Mouse (Mus musculus) myocyte (in vitro differentiated cells): ENCODE measurements around the gene Rnf157. TPM values are rescaled to one million over a fixed set of nuclear protein-coding genes. Genes with fewer than 3 reads are reported as not detected.

ENCODE experiments used
- H3K27me3 ChIP-seq: one replicate; pipeline ENCODE4 v1.6.1; 2011; ENCODE audit not compliant: control insufficient read depth, insufficient read depth, insufficient read length
- H3K36me3 ChIP-seq: one replicate; pipeline ENCODE4 v1.6.1; 2011; ENCODE audit not compliant: control insufficient read depth, insufficient read depth
- H3K4me2 ChIP-seq: one replicate; pipeline ENCODE4 v1.6.1; 2011; ENCODE audit warnings: low read depth, control low read depth
- H3K4me3 ChIP-seq: one replicate; pipeline ENCODE4 v1.5.1; 2011; ENCODE audit warnings: mild to moderate bottlenecking, control low read depth, moderate library complexity
- H3K79me2 ChIP-seq: one replicate; pipeline ENCODE4 v1.6.1; 2011; ENCODE audit not compliant: control insufficient read depth, insufficient read depth
- H3ac ChIP-seq: one replicate; pipeline ENCODE4 v1.6.1; 2011; ENCODE audit not compliant: control insufficient read depth, insufficient read length
- CEBPB ChIP-seq: IDR thresholded peaks from 2 replicates; pipeline ENCODE4 v1.6.1; 2011; ENCODE audit warnings: mild to moderate bottlenecking, moderate library complexity; ENCODE audit not compliant: poor library complexity, insufficient read depth, severe bottlenecking
- E2F4 ChIP-seq: IDR thresholded peaks from one replicate; pipeline ENCODE4 v1.6.1; 2011; ENCODE audit warnings: mild to moderate bottlenecking, control low read depth, moderate library complexity; ENCODE audit not compliant: insufficient read depth
- MAX ChIP-seq: IDR thresholded peaks from one replicate; pipeline ENCODE4 v1.6.1; 2011; ENCODE audit warnings: low read depth, mild to moderate bottlenecking, control low read depth
- MYOD1 ChIP-seq, 3 experiments: IDR thresholded peaks; one replicate each; pipeline ENCODE4 v1.6.1; 2011; ENCODE audit warnings: control low read depth in 2 of 3, low read depth in 2 of 3, mild to moderate bottlenecking in 2 of 3, moderate library complexity in 1 of 3; ENCODE audit not compliant: insufficient read length in 2 of 3, control insufficient read depth in 1 of 3
- MYOG ChIP-seq, 3 experiments: IDR thresholded peaks; one replicate each; pipeline ENCODE4 v1.6.1; 2011; ENCODE audit warnings: control low read depth in 2 of 3, low read depth in 2 of 3, mild to moderate bottlenecking in 2 of 3; ENCODE audit not compliant: insufficient read length in 2 of 3, control insufficient read depth in 1 of 3, insufficient read depth in 1 of 3
- POLR2A ChIP-seq: IDR thresholded peaks from one replicate; pipeline ENCODE4 v1.6.1; 2011; ENCODE audit warnings: low read depth, mild to moderate bottlenecking, control low read depth, moderate library complexity; ENCODE audit not compliant: insufficient read length
- POLR2AphosphoS2 ChIP-seq: IDR thresholded peaks from one replicate; pipeline ENCODE4 v1.6.1; 2011; ENCODE audit warnings: low read depth, control low read depth; ENCODE audit not compliant: insufficient read length
- REST ChIP-seq: IDR thresholded peaks from one replicate; pipeline ENCODE4 v1.6.1; 2011; ENCODE audit warnings: mild to moderate bottlenecking, control low read depth, moderate library complexity; ENCODE audit not compliant: insufficient read depth, insufficient read length
- SRF ChIP-seq: IDR thresholded peaks from one replicate; pipeline ENCODE4 v1.6.1; 2011; ENCODE audit warnings: low read depth; ENCODE audit not compliant: control insufficient read depth, insufficient read length
- TCF12 ChIP-seq: IDR thresholded peaks from one replicate; pipeline ENCODE4 v1.6.1; 2011; ENCODE audit warnings: mild to moderate bottlenecking, control low read depth; ENCODE audit not compliant: poor library complexity, insufficient read depth, severe bottlenecking
- TCF3 ChIP-seq: IDR thresholded peaks from one replicate; pipeline ENCODE4 v1.6.1; 2011; ENCODE audit warnings: low read depth, control low read depth; ENCODE audit not compliant: insufficient read length
- USF1 ChIP-seq: IDR thresholded peaks from one replicate; pipeline ENCODE4 v1.6.1; 2011; ENCODE audit warnings: low read depth, mild to moderate bottlenecking, control low read depth, moderate library complexity
- polyA plus RNA-seq: library from polyadenylated mRNA; unstranded; fragments of >200 nt; fragmentation: generic; extraction: Trizol; gene quantifications from one replicate; pipeline ENCODE4 v1.2.1, GENCODE M21; 2012; ENCODE audit warnings: missing spikeins

The Rnf157 gene
- polyA plus RNA-seq, 1 experiment = 15.2 TPM

DNA sequence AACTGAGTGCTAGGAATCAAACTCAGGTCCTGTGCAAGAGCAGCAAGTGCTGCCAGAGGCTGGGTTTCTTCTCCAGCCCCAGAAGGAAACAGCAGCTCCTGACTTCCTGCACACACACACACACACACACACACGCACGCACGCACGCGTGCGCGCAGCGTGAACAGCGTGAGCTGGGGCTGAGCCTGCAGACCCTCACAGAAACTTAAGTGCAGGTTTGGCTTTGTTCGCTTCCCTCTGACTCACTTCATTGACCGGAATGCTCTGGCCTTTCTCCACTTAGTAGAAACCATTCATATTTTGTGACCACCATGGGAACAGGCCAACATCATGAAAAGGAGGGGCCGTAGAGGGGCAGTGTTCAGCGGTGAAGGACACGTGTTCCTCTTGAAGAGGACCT is 43.8 kb downstream of the Rnf157 start:
- no peaks in the 10 kb centered on the region for H3K79me2 ChIP-seq
- H3ac ChIP-seq = no peak overlapping the region
- TF ChIP-seq USF1 = no peak
- TF ChIP-seq TCF3 = no peak
- no peak for TF ChIP-seq SRF
- TF ChIP-seq CEBPB = no peak
- TF ChIP-seq MYOD1 (IDR thresholded peaks at IDR 0.05; ENCODE audit: control insufficient read depth in 1 of 3, insufficient read length in 2 of 3, low read depth in 2 of 3) = no peak
- no peak for TF ChIP-seq POLR2A
- H3K4me3 ChIP-seq = no peak overlapping the region
- no peaks in the 10 kb centered on the region for H3K36me3 ChIP-seq
- H3K27me3 ChIP-seq = no peaks in the 10 kb centered on the region
- no peak overlapping the region for H3K4me2 ChIP-seq

GRCm38 (mm10) chr11:116368116-116368515 is 44.7 kb downstream of the Rnf157 start:
- no peaks in the 10 kb centered on the region for H3K79me2 ChIP-seq
- H3K4me3 ChIP-seq = no peak overlapping the region
- H3K4me2 ChIP-seq = no peak overlapping the region
- no peaks in the 10 kb centered on the region for H3K36me3 ChIP-seq
- H3K27me3 ChIP-seq = no peaks in the 10 kb centered on the region
- no peak overlapping the region for H3ac ChIP-seq
- no peak for TF ChIP-seq CEBPB
- TF ChIP-seq REST = no peak
- TF ChIP-seq MYOG (IDR thresholded peaks at IDR 0.05; ENCODE audit: control insufficient read depth in 1 of 3, insufficient read depth in 1 of 3, insufficient read length in 2 of 3, low read depth in 2 of 3) = no peak
- no peak for TF ChIP-seq POLR2A
- no peak for TF ChIP-seq POLR2AphosphoS2
- no peak for TF ChIP-seq E2F4
- no peak for TF ChIP-seq MYOD1 (IDR thresholded peaks at IDR 0.05; ENCODE audit: control insufficient read depth in 1 of 3, insufficient read length in 2 of 3, low read depth in 2 of 3)
- no peak for TF ChIP-seq USF1
- no peak for TF ChIP-seq MAX

DNA sequence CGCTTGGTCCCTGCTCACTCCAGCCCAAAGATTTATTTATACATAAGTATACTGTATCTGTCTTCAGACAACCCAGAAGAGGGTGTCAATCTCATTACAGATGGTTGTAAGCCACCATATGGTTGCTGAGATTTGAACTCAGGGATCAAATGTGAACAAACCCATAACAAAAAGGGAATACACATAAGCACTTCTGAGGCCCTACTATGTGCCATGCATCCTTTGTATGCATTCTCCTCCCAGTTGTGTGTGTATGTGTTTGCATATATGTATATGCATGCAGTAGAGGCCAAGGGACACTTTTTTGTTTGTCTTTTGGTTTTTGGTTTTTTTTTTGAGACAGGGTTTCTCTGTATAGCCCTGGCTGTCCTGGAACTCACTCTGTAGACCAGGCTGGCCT is 46.2 kb downstream of the Rnf157 start:
- TF ChIP-seq MYOG (IDR thresholded peaks at IDR 0.05; ENCODE audit: control insufficient read depth in 1 of 3, insufficient read depth in 1 of 3, insufficient read length in 2 of 3, low read depth in 2 of 3) = no peak
- no peak for TF ChIP-seq MYOD1 (IDR thresholded peaks at IDR 0.05; ENCODE audit: control insufficient read depth in 1 of 3, insufficient read length in 2 of 3, low read depth in 2 of 3)
- no peak for TF ChIP-seq POLR2AphosphoS2
- no peak for TF ChIP-seq E2F4
- no peak for TF ChIP-seq MAX
- no peak for TF ChIP-seq SRF
- no peak for TF ChIP-seq POLR2A
- Histone ChIP-seq H3ac (no peak overlapping the region), H3K36me3 (no peaks in the 10 kb centered on the region), H3K4me2 (no peak overlapping the region), H3K27me3 (no peaks in the 10 kb centered on the region), H3K4me3 (no peak overlapping the region), H3K79me2 (no peaks in the 10 kb centered on the region)

DNA sequence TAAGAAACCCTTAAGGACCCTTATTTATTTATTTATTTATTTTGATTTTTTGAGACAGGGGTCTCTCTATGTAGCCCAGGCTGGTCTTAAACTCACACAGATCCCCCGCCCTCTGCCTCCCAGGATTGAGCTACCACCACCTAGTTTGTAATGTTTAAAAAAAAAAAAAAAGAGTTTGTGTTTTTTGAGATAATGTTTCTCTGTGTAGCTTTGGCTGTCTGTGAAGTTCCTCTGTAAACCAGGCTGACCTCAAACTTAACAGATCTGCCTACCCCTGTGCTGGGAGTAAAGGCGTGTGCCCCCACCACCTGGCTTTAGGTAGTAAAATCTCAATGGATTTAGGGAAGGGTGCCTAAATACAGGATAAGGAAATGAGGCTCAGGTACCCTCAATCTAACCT is 46.7 kb downstream of the Rnf157 start:
- Histone ChIP-seq H3K4me3 (no peak overlapping the region), H3ac (no peak overlapping the region), H3K79me2 (no peaks in the 10 kb centered on the region), H3K4me2 (no peak overlapping the region), H3K27me3 (no peaks in the 10 kb centered on the region), H3K36me3 (no peaks in the 10 kb centered on the region)
- TF ChIP-seq POLR2A = no peak
- no peak for TF ChIP-seq CEBPB
- no peak for TF ChIP-seq E2F4
- TF ChIP-seq MYOD1 (IDR thresholded peaks at IDR 0.05; ENCODE audit: control insufficient read depth in 1 of 3, insufficient read length in 2 of 3, low read depth in 2 of 3) = no peak
- TF ChIP-seq MYOG (IDR thresholded peaks at IDR 0.05; ENCODE audit: control insufficient read depth in 1 of 3, insufficient read depth in 1 of 3, insufficient read length in 2 of 3, low read depth in 2 of 3) = no peak
- no peak for TF ChIP-seq REST
- TF ChIP-seq SRF = no peak

GRCm38 (mm10) chr11:116365432-116365831 is 47.4 kb downstream of the Rnf157 start:
- no peak overlapping the region for H3ac ChIP-seq
- H3K36me3 ChIP-seq = no peaks in the 10 kb centered on the region
- no peaks in the 10 kb centered on the region for H3K79me2 ChIP-seq
- H3K27me3 ChIP-seq = no peaks in the 10 kb centered on the region
- H3K4me3 ChIP-seq = no peak overlapping the region
- H3K4me2 ChIP-seq = no peak overlapping the region
- TF ChIP-seq USF1 = no peak
- TF ChIP-seq POLR2AphosphoS2 = no peak
- TF ChIP-seq MAX = no peak
- no peak for TF ChIP-seq TCF12
- TF ChIP-seq MYOD1 (IDR thresholded peaks at IDR 0.05; ENCODE audit: control insufficient read depth in 1 of 3, insufficient read length in 2 of 3, low read depth in 2 of 3) = no peak
- TF ChIP-seq TCF3 = no peak
- no peak for TF ChIP-seq E2F4
- TF ChIP-seq SRF = no peak
- no peak for TF ChIP-seq POLR2A
- no peak for TF ChIP-seq MYOG (IDR thresholded peaks at IDR 0.05; ENCODE audit: control insufficient read depth in 1 of 3, insufficient read depth in 1 of 3, insufficient read length in 2 of 3, low read depth in 2 of 3)
- TF ChIP-seq CEBPB = no peak
- TF ChIP-seq REST = no peak
